15 mouse cellular contexts compared by ENCODE assay signal in the genomic region with DNA sequence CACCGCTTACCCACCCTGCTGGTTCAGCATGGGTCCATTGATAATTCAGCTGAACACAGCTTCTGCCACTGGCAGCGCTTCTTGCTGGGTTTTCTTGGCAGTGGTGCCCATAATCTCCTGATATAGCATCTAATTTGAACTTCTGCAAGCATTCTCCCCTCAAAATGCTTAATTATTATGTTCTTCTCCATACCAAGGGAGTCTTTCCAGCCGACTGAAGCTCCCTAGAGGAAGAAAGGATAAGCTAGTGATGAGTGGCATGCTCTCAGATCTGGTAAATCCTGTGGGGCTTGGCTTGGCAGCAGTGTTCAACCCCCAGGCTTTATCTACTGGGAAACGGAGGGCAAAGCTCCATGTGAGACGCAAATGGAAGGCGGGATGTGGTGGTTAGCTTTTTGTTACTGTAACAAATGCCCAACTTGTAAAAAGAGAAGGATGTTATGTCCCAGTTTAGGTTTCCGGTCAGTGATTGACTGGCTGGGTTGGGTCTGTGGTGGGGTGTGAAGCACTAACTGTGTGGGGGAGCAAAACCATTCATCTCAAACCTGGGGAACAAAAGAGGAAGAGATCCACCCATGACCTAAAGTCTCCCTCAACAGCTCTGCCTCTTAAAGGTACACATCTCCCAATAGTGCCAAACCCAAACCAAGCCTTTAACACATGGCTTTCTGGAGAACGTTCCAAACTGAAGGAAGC.
"Had no signal": no experiment of that assay in that cellular context is flagged by ENCODE, and none has a peak within 500 bp of the region (broad histone marks: within the 10 kb centered on the region; RNA-seq: fewer than 3 reads in every experiment).

No protein-coding gene starts in this region.

- H3K27ac ChIP-seq: limb, embryonic 12.5 days; liver, embryonic 14.5 days; midbrain, embryonic 10.5 days; midbrain, embryonic 15.5 days; neural tube, embryonic 13.5 days; stomach, embryonic 15.5 days had no signal

- H3K27me3 ChIP-seq: limb, embryonic 12.5 days; midbrain, embryonic 15.5 days; neural tube, embryonic 13.5 days; stomach, embryonic 15.5 days had no signal

- H3K4me3 ChIP-seq: limb, embryonic 12.5 days; midbrain, embryonic 10.5 days; midbrain, embryonic 15.5 days; neural tube, embryonic 13.5 days; stomach, embryonic 15.5 days had no signal

- H3K36me3 ChIP-seq: limb, embryonic 12.5 days; midbrain, embryonic 10.5 days; midbrain, embryonic 15.5 days; neural tube, embryonic 13.5 days; stomach, embryonic 15.5 days had no signal

- DNase-seq: kidney, postnatal 36 days; layer of hippocampus, adult 9-11 months; layer of hippocampus, postnatal 36 days; liver; lung, adult 18-20 months; retina, postnatal 1 day; right cerebral cortex, postnatal 14 days; thymus, adult 2 months; thymus, postnatal 36 days had no signal

- H3K9ac ChIP-seq: limb, embryonic 12.5 days; liver, embryonic 14.5 days; midbrain, embryonic 15.5 days; neural tube, embryonic 13.5 days; stomach, embryonic 15.5 days had no signal

- ATAC-seq: midbrain, embryonic 15.5 days had no signal

- H3K4me1 ChIP-seq: midbrain, embryonic 15.5 days had no signal

- H3K4me2 ChIP-seq: limb, embryonic 12.5 days; midbrain, embryonic 15.5 days; neural tube, embryonic 13.5 days; stomach, embryonic 15.5 days had no signal

- H3K9me3 ChIP-seq: limb, embryonic 12.5 days; midbrain, embryonic 10.5 days; midbrain, embryonic 15.5 days; neural tube, embryonic 13.5 days; stomach, embryonic 15.5 days had no signal
